Mouse (Mus musculus) gonadal fat pad, adult 2 months (tissue): ENCODE data around the gene Mterf1b. TPM values are rescaled to one million over a fixed set of nuclear protein-coding genes. Genes with fewer than 3 reads are reported as not detected.

ENCODE experiments used
- DNase-seq: peaks from one replicate; pipeline ENCODE4 v3.0.0-alpha.2; 2012; ENCODE audit warnings: low read depth
- polyA plus RNA-seq: library from polyadenylated mRNA; depleted of rRNA; stranded (reverse); fragments of >200 nt; gene quantifications from 2 replicates; pipeline ENCODE4 v1.2.3, GENCODE M21; 2012; rRNA removed

Gene Mterf1b
- polyA plus RNA-seq, 1 experiment: 0.51 TPM

- no peak for DNase-seq
Observed at GRCm38 (mm10) chr5:4245004-4245403, 52.8 kb downstream of the Mterf1b start.

GRCm38 (mm10) chr5:4246095-4246494, 53.9 kb downstream of the Mterf1b start:
- no peak for DNase-seq

Other genes starting within 250 kb of the Mterf1b start
- gene Cyp51, start 87.6 kb upstream of the Mterf1b start, polyA plus RNA-seq: 76.9 and 88.3 TPM in 2 replicates